Mouse (Mus musculus) liver, embryonic 11.5 days (tissue): ENCODE measurements around the gene Cdh6. TPM values are rescaled to one million over a fixed set of nuclear protein-coding genes. Genes with fewer than 3 reads are reported as not detected.

Source experiments
- ATAC-seq: fragments of 200-750 bp; cut with Nextera tagmentation; replicated peaks from 2 replicates; pipeline ENCODE4 v1.8.0; 2017; ENCODE audit warnings: moderate number of reproducible peaks, mild to moderate bottlenecking, moderate TSS enrichment, moderate library complexity; ENCODE audit not compliant: low FRiP score
- DNase-seq: peaks from one replicate; pipeline ENCODE4 v3.0.0-alpha.2; 2017; ENCODE audit warnings: low spot score
- H3K27ac ChIP-seq: fragments of 300-500 bp; sonication (generic); 2 replicates; pipeline ENCODE4 v1.5.1; 2014; ENCODE audit warnings: mild to moderate bottlenecking, low read depth, low read length, control low read depth
- H3K27me3 ChIP-seq: fragments of 300-500 bp; sonication (generic); replicated peaks from 2 replicates; pipeline ENCODE4 v1.6.1; 2014; ENCODE audit warnings: low read length, mixed read lengths; ENCODE audit not compliant: control insufficient read depth, insufficient read depth
- H3K36me3 ChIP-seq: fragments of 300-500 bp; sonication (generic); 2 replicates; pipeline ENCODE4 v1.6.1; 2014; ENCODE audit warnings: mild to moderate bottlenecking, low read length, moderate library complexity, mixed read lengths; ENCODE audit not compliant: control insufficient read depth, insufficient read depth
- H3K4me1 ChIP-seq: fragments of 300-500 bp; sonication (generic); replicated peaks from 2 replicates; pipeline ENCODE4 v1.6.1; 2014; ENCODE audit warnings: low read length, mixed read lengths; ENCODE audit not compliant: control insufficient read depth, insufficient read depth
- H3K4me2 ChIP-seq: fragments of 300-500 bp; sonication (generic); 2 replicates; pipeline ENCODE4 v1.6.1; 2014; ENCODE audit warnings: mild to moderate bottlenecking, control low read depth, moderate library complexity
- H3K4me3 ChIP-seq: fragments of 300-500 bp; sonication (generic); 2 replicates; pipeline ENCODE4 v1.5.1; 2014; ENCODE audit warnings: low read depth, low read length, control low read depth
- H3K9ac ChIP-seq: fragments of 300-500 bp; sonication (generic); 2 replicates; pipeline ENCODE4 v1.6.1; 2014; ENCODE audit warnings: low read depth, low read length, control low read depth
- H3K9me3 ChIP-seq: fragments of 300-500 bp; sonication (generic); 2 replicates; pipeline ENCODE4 v1.6.1; 2016; ENCODE audit warnings: low read length, inconsistent platforms, mixed read lengths; ENCODE audit not compliant: control insufficient read depth
- WGBS: fragments of 180-500 bp; shearing (Covaris S2); extraction: QIAGEN DNeasy Blood & Tissue Kit; methylation state at CpG from one replicate; pipeline ENCODE4 v1.1.7; 2014; 5-methylcytosine and 5-hydroxymethylcytosine counted together
- polyA plus RNA-seq: library from polyadenylated mRNA; unstranded; fragments of >200 nt; fragmentation: Nextera tagmentation; extraction: Ambion mirVana; gene quantifications from 2 replicates; pipeline ENCODE4 v1.2.1, GENCODE M21; 2014

The Cdh6 gene
- polyA plus RNA-seq, 1 experiment from 2014 or later = 0.92 TPM

DNA sequence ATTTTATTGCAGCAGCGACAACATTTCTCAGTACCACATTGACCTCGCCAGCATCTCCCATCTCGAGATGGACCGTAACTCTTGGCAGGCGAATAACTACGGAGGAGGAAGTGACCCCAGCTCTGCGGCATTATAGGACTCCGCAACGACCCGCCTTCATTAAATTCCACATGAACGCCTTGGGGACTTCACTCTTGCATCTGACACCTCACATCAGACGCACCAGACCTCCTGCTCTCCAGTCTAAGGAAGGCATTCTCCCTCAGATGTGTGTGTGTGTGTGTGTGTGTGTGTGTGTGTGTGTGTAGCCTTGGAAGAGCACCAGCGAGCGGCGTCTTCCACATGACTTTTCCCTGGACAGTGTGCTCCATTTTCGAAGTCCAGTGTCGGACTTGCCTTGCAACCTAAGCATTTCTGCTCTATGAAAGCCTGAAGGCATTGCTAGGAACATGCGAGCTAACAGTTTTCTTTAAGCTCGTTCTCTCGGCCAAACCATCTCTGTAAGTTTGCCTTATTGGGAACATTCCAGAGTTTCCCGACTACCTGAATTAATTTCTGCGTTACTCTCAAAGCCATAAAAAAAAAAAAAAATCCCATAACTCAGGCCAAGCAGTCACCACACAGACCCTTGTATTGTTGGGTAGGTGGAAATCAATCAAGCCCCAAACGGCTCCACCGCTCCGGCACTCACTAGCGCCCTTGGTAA, 957 bp downstream of the Cdh6 start:
- Histone ChIP-seq H3K4me3 (peak overlapping the region; percentile 49), H3K9ac (no peak overlapping the region), H3K4me2 (peak overlapping the region; percentile 73), H3K36me3 (no peaks in the 10 kb centered on the region), H3K9me3 (no peaks in the 10 kb centered on the region), H3K4me1 (no peaks in the 10 kb centered on the region), H3K27me3 (peaks cover 44% of the 10 kb centered on the region), H3K27ac (no peak overlapping the region)
- ATAC-seq = no peak
- no peak for DNase-seq
- 2% methylated on average over 26 of the region's 26 CpGs for WGBS

DNA sequence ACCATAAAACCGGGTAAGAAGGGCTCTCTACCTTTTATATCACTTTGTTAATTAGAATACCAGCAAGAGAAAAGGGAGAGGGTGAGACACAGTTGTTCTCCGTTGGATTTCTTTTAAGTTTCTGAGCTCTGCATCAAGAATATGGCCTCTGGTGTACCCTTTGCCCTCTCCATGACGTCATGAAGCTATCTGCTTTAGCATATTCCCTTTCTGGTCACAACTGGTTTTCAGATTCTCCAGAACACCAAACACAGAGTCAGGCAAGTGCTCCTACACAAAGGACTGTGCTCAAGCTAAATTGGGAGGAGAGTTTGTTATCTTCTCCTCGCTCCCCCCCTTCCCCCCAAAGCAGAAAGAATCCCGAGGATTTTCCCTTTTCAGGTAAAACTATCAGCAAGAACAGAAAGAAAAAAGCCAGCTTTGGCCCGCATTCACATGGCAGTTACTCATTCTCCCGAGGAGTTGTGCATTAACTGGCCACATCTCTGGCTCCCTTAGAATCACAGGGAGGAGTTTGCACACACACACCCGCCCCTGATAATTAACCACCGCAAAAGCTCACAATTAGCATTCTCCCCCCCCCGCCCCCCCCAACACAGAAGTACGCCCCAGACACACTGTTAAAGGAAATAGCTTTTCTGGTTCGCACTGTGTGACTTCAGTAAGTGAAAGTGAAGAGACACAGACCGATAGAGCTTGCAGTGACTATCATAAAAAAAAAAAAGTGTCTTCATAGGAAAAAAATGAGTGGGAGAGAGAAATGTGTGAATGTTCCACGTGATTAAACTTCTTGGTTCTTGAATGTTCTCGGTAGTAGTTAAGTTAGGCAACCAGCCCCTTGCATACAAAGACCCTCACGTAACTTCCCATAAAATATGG, 1.8 kb downstream of the Cdh6 start:
- no peaks in the 10 kb centered on the region for H3K36me3 ChIP-seq
- H3K27ac ChIP-seq = no peak overlapping the region
- H3K9me3 ChIP-seq = no peaks in the 10 kb centered on the region

DNA sequence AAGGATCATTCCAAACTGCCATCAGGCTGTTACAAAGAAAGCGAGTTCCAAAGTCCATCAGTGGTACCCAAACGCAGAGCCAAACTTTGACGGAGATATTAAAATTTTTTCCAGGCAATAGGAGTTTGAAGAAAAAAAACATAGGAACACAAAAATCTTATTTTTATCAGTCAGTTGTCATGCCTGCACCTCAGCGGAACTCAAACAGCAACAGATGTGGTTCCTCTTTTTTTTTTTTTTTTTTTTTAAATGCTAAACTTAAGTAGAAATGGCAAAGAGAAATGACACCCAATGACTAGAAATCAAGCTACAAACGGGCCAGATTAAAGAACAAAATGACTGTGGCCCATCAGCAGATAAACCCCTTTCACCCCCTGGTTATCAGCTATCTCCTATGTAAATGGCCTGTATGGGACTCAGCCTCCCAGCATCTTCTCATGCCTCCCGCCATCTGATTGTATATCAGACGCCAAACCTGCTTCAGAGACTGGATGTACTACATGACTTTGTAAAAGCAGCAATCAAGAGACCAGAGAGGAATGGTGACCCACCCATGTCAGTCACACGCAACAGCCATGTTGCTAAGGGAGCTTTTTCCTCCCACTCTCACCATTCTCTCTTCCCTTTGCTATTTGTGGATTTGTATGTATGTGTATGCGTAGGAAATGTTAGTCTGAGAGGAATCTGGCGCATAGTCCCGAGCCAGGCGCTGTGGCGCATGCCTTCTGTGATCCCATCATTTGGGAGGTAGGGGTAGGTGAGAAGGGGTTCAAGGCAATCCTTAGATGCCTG, 8.2 kb downstream of the Cdh6 start:
- WGBS = 83% methylated on average over 13 of the region's 13 CpGs
- ATAC-seq (no peak), DNase-seq (no peak)
- Histone ChIP-seq H3K27me3 (no peaks in the 10 kb centered on the region), H3K27ac (no peak overlapping the region), H3K4me1 (no peaks in the 10 kb centered on the region), H3K36me3 (no peaks in the 10 kb centered on the region), H3K9me3 (no peaks in the 10 kb centered on the region), H3K9ac (no peak overlapping the region), H3K4me2 (no peak overlapping the region), H3K4me3 (no peak overlapping the region)

More for the DNA sequence above, 1.8 kb downstream of the Cdh6 start:
- peak overlapping the region; percentile 49 for H3K4me3 ChIP-seq
- H3K9ac ChIP-seq = no peak overlapping the region
- H3K4me2 ChIP-seq = peak overlapping the region; percentile 73
- ATAC-seq (no peak), DNase-seq (no peak)
- 7% methylated on average over 16 of the region's 16 CpGs for WGBS
- peaks cover 44% of the 10 kb centered on the region for H3K27me3 ChIP-seq
- no peaks in the 10 kb centered on the region for H3K4me1 ChIP-seq

DNA sequence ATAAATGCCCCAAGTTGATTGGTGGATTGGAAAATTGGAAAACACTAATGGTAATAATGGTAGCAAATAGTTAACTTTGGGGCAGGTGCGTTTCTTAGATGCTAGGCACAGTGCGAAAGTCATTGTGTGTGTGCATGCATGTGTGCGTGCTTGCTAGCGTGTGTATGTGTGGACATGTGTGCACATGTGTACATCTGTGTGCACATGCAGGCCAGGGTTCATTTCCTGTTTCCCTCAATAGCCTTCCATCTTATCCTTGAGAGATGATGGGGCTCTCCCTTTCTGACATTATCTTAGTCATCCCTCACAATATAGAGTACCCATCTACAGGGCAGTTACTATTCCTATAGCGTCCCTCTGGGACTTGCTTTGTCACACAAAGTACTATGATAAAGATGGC, 17.7 kb downstream of the Cdh6 start:
- no peak overlapping the region for H3K4me3 ChIP-seq
- H3K36me3 ChIP-seq = no peaks in the 10 kb centered on the region
- H3K27ac ChIP-seq = no peak overlapping the region
- no peaks in the 10 kb centered on the region for H3K9me3 ChIP-seq
- 87% methylated on average over 5 of the region's 5 CpGs for WGBS
- no peaks in the 10 kb centered on the region for H3K27me3 ChIP-seq
- H3K4me1 ChIP-seq = no peaks in the 10 kb centered on the region
- no peak for DNase-seq
- no peak overlapping the region for H3K9ac ChIP-seq
- ATAC-seq = no peak
- H3K4me2 ChIP-seq = no peak overlapping the region

DNA sequence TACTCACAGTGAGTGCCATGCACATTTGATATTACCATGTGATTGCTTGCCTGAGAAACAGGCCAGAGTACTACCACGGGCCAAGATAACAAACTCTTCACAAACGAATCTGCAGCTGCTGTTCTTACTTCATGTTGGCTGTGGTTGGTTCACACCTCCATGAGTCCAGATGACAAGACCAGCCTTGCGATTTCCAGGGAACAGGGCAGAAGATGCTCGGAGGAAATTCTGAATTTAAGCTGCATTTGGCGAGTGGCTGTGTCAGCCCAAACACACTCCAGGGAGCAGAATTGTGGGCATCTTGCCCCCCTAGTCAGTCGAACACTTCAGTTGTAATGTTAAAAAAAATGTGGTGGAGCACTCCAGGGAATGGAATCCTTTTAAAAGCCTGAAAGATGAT, 18.1 kb downstream of the Cdh6 start:
- ATAC-seq = no peak
- Histone ChIP-seq H3K9me3 (no peaks in the 10 kb centered on the region), H3K4me2 (no peak overlapping the region), H3K27me3 (no peaks in the 10 kb centered on the region), H3K4me3 (no peak overlapping the region), H3K27ac (no peak overlapping the region), H3K36me3 (no peaks in the 10 kb centered on the region), H3K9ac (no peak overlapping the region), H3K4me1 (no peaks in the 10 kb centered on the region)
- DNase-seq = no peak
- 77% methylated on average over 6 of the region's 6 CpGs for WGBS

DNA sequence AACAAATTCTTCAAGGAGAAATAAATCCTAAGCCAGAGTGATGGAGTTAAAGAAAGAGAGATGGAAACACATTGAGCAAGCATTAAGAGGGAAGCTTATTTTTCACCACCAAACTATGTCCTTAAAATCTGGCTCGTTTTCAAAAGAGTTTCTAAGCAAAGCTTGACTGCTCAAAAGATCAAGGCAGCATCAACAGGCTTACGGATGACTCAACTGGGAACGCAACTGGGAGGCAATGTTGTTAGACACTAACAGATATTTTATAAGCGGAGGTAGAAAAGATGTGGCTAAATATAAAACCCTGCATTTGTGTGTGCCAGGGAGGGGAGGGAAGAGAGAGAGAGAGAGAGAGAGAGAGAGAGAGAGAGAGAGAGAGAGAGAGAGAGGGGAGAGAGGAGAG, 31.5 kb downstream of the Cdh6 start:
- no peak overlapping the region for H3K9ac ChIP-seq
- no peak overlapping the region for H3K27ac ChIP-seq
- H3K36me3 ChIP-seq = no peaks in the 10 kb centered on the region
- H3K9me3 ChIP-seq = no peaks in the 10 kb centered on the region
- no peak for DNase-seq
- no peak for ATAC-seq
- no peaks in the 10 kb centered on the region for H3K4me1 ChIP-seq
- no peak overlapping the region for H3K4me3 ChIP-seq
- H3K4me2 ChIP-seq = no peak overlapping the region
- 76% methylated on average over 4 of the region's 4 CpGs for WGBS
- H3K27me3 ChIP-seq = no peaks in the 10 kb centered on the region

DNA sequence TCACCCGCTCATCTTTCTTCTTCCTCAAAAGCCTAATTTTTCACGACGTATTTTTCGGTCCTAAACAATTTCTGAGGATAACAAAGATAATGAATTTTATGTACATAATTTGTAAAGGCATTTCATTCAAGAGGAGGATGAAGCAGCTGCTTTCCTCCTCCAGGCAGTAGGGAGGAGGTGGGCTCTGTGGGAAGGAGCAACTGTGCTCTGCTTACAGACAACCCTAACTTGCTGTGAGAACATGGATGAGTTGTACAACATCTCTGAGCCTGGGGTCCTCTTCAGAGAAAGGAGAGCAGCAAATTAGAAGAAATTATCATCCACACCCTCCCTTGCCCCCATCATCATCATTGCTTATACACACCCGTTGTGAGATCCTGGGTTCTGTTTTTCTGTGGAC, 33.8 kb downstream of the Cdh6 start:
- H3K27me3 ChIP-seq = no peaks in the 10 kb centered on the region
- no peaks in the 10 kb centered on the region for H3K4me1 ChIP-seq
- no peaks in the 10 kb centered on the region for H3K36me3 ChIP-seq
- H3K27ac ChIP-seq = no peak overlapping the region
- no peaks in the 10 kb centered on the region for H3K9me3 ChIP-seq
- WGBS = 79% methylated on average over 5 of the region's 5 CpGs
- H3K9ac ChIP-seq = no peak overlapping the region
- ATAC-seq (no peak), DNase-seq (no peak)
- no peak overlapping the region for H3K4me2 ChIP-seq
- H3K4me3 ChIP-seq = no peak overlapping the region

DNA sequence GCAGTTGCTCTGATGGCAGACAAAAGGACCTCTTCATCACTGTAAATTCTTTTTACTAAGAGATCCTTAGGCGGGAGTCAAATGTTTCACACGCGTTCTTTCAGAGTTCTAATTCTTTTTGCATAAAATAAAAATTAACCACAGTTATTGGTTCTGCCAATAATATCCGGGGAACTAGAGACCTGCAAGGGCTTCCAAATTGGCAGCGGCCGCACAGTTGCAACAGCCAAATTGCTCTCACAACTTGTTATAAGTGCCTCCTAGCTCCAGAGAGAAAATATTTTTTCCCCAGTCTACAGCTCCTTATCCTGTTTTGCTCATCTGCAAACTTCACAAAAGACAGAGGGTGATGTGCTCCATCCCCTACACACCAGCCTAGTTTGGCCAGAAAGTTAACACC, 36.3 kb downstream of the Cdh6 start:
- no peak overlapping the region for H3K9ac ChIP-seq
- no peak overlapping the region for H3K27ac ChIP-seq
- ATAC-seq (no peak), DNase-seq (no peak)
- H3K4me2 ChIP-seq = no peak overlapping the region
- 89% methylated on average over 6 of the region's 6 CpGs for WGBS
- no peaks in the 10 kb centered on the region for H3K27me3 ChIP-seq
- H3K9me3 ChIP-seq = no peaks in the 10 kb centered on the region
- H3K36me3 ChIP-seq = no peaks in the 10 kb centered on the region
- H3K4me3 ChIP-seq = no peak overlapping the region
- no peaks in the 10 kb centered on the region for H3K4me1 ChIP-seq
